Mouse (Mus musculus) G1E (cell line): ENCODE results near the gene Evx2.

Experiments
- CTCF ChIP-seq: IDR thresholded peaks from 2 replicates; pipeline ENCODE4 v1.5.1; 2012; ENCODE audit warnings: low read depth, low read length, inconsistent platforms, mixed read lengths
- GATA1 ChIP-seq: IDR thresholded peaks from 2 replicates; pipeline ENCODE4 v1.6.1; 2012; ENCODE audit warnings: borderline replicate concordance, low read length, inconsistent platforms, mixed read lengths
- TAL1 ChIP-seq: conservative IDR thresholded peaks from 2 replicates; pipeline ENCODE4 v1.6.1; 2012; ENCODE audit warnings: low read depth, low read length, inconsistent platforms, mixed read lengths

GRCm38 (mm10) chr2:74700546-74701112 lies 41.3 kb upstream of the Evx2 start:
- TF ChIP-seq CTCF (no peak), GATA1 (no peak), TAL1 (no peak)
